Mouse (Mus musculus): ENCODE data around the gene Snapin. TPM values are rescaled to one million over a fixed set of nuclear protein-coding genes. Genes with fewer than 3 reads are reported as not detected.

Gene Snapin
- polyA plus RNA-seq, 1 experiment, result 42.2 TPM

GRCm38 (mm10) chr3:90503444-90503843 lies 12.6 kb upstream of the Snapin start:
- Histone ChIP-seq H3K36me3 (ENCODE audit: control insufficient read depth, insufficient read depth, low read length) (peaks cover 7% of the 10 kb centered on the region), H3K4me3 (ENCODE audit: control insufficient read depth, low read depth, low read length) (no peak overlapping the region), H3K27ac (ENCODE audit: control insufficient read depth, insufficient read depth, low read depth, low read length) (no peak overlapping the region), H3K4me1 (ENCODE audit: control insufficient read depth, insufficient read depth, low read length) (peaks cover 2% of the 10 kb centered on the region; the same call in 1 of the 2 replicates), H3K27me3 (ENCODE audit: control insufficient read depth, insufficient read depth, low read length) (no peaks in the 10 kb centered on the region)
- TF ChIP-seq CTCF (IDR thresholded peaks at IDR 0.05; ENCODE audit: control insufficient read depth, insufficient read depth, insufficient replicate concordance, low read depth, low read length) (no peak), POLR2A (IDR thresholded peaks at IDR 0.05; ENCODE audit: control insufficient read depth, low read depth, low read length) (no peak)

GRCm38 (mm10) chr3:90497597-90497996 lies 6.8 kb upstream of the Snapin start:
- 0 out of 2 replicates have a peak, but pooled peaks cover 1% of the 10 kb centered on the region for H3K36me3 ChIP-seq (ENCODE audit: control insufficient read depth, insufficient read depth, low read length)
- no peak overlapping the region for H3K27ac ChIP-seq (ENCODE audit: control insufficient read depth, insufficient read depth, low read depth, low read length)
- no peaks in the 10 kb centered on the region for H3K27me3 ChIP-seq (ENCODE audit: control insufficient read depth, insufficient read depth, low read length)

GRCm38 (mm10) chr3:90495850-90496525 lies 5.2 kb upstream of the Snapin start:
- TF ChIP-seq CTCF (IDR thresholded peaks at IDR 0.05; ENCODE audit: control insufficient read depth, insufficient read depth, insufficient replicate concordance, low read depth, low read length), result no peak
- no peak for TF ChIP-seq POLR2A (IDR thresholded peaks at IDR 0.05; ENCODE audit: control insufficient read depth, low read depth, low read length)
- Histone ChIP-seq H3K27me3 (ENCODE audit: control insufficient read depth, insufficient read depth, low read length) (no peaks in the 10 kb centered on the region), H3K4me1 (ENCODE audit: control insufficient read depth, insufficient read depth, low read length) (no peaks in the 10 kb centered on the region), H3K27ac (ENCODE audit: control insufficient read depth, insufficient read depth, low read depth, low read length) (no peak overlapping the region), H3K36me3 (ENCODE audit: control insufficient read depth, insufficient read depth, low read length) (0 out of 2 replicates have a peak, but pooled peaks cover 1% of the 10 kb centered on the region), H3K4me3 (ENCODE audit: control insufficient read depth, low read depth, low read length) (no peak overlapping the region)

More at GRCm38 (mm10) chr3:90497597-90497996, 6.8 kb upstream of the Snapin start:
- H3K4me3 ChIP-seq (ENCODE audit: control insufficient read depth, low read depth, low read length), result no peak overlapping the region
- H3K4me1 ChIP-seq (ENCODE audit: control insufficient read depth, insufficient read depth, low read length), result no peaks in the 10 kb centered on the region
- TF ChIP-seq POLR2A (IDR thresholded peaks at IDR 0.05; ENCODE audit: control insufficient read depth, low read depth, low read length) (no peak), CTCF (IDR thresholded peaks at IDR 0.05; ENCODE audit: control insufficient read depth, insufficient read depth, insufficient replicate concordance, low read depth, low read length) (no peak)

- no peak overlapping the region for H3K27ac ChIP-seq (ENCODE audit: control insufficient read depth, insufficient read depth, low read depth, low read length)
- no peaks in the 10 kb centered on the region for H3K4me1 ChIP-seq (ENCODE audit: control insufficient read depth, insufficient read depth, low read length)
- no peaks in the 10 kb centered on the region for H3K27me3 ChIP-seq (ENCODE audit: control insufficient read depth, insufficient read depth, low read length)
- no peak for TF ChIP-seq CTCF (IDR thresholded peaks at IDR 0.05; ENCODE audit: control insufficient read depth, insufficient read depth, insufficient replicate concordance, low read depth, low read length)
- peaks cover 1% of the 10 kb centered on the region; the same call in 1 of the 2 replicates for H3K36me3 ChIP-seq (ENCODE audit: control insufficient read depth, insufficient read depth, low read length)
- H3K4me3 ChIP-seq (ENCODE audit: control insufficient read depth, low read depth, low read length), result no peak overlapping the region
These were observed 3.2 kb upstream of the Snapin start for GRCm38 (mm10) chr3:90493831-90494540.

GRCm38 (mm10) chr3:90491350-90491749 lies 517 bp upstream of the Snapin start:
- no peak for TF ChIP-seq CTCF (IDR thresholded peaks at IDR 0.05; ENCODE audit: control insufficient read depth, insufficient read depth, insufficient replicate concordance, low read depth, low read length)
- no peak for TF ChIP-seq POLR2A (IDR thresholded peaks at IDR 0.05; ENCODE audit: control insufficient read depth, low read depth, low read length)
- Histone ChIP-seq H3K4me1 (ENCODE audit: control insufficient read depth, insufficient read depth, low read length) (no peaks in the 10 kb centered on the region), H3K27me3 (ENCODE audit: control insufficient read depth, insufficient read depth, low read length) (no peaks in the 10 kb centered on the region), H3K36me3 (ENCODE audit: control insufficient read depth, insufficient read depth, low read length) (peaks cover 2% of the 10 kb centered on the region; the same call in 1 of the 2 replicates), H3K27ac (ENCODE audit: control insufficient read depth, insufficient read depth, low read depth, low read length) (no peak overlapping the region), H3K4me3 (ENCODE audit: control insufficient read depth, low read depth, low read length) (no peak overlapping the region; the same call in 1 of the 2 replicates)

- peaks cover 2% of the 10 kb centered on the region; the same call in 1 of the 2 replicates for H3K36me3 ChIP-seq (ENCODE audit: control insufficient read depth, insufficient read depth, low read length)
- H3K27me3 ChIP-seq (ENCODE audit: control insufficient read depth, insufficient read depth, low read length), result no peaks in the 10 kb centered on the region
- no peak overlapping the region for H3K27ac ChIP-seq (ENCODE audit: control insufficient read depth, insufficient read depth, low read depth, low read length)
- no peak overlapping the region for H3K4me3 ChIP-seq (ENCODE audit: control insufficient read depth, low read depth, low read length)
- TF ChIP-seq POLR2A (IDR thresholded peaks at IDR 0.05; ENCODE audit: control insufficient read depth, low read depth, low read length) (no peak), CTCF (IDR thresholded peaks at IDR 0.05; ENCODE audit: control insufficient read depth, insufficient read depth, insufficient replicate concordance, low read depth, low read length) (no peak)
- H3K4me1 ChIP-seq (ENCODE audit: control insufficient read depth, insufficient read depth, low read length), result no peaks in the 10 kb centered on the region
These were observed 2.3 kb downstream of the Snapin start for GRCm38 (mm10) chr3:90488576-90488975.

GRCm38 (mm10) chr3:90486998-90487397 lies 3.8 kb downstream of the Snapin start:
- H3K4me3 ChIP-seq (ENCODE audit: control insufficient read depth, low read depth, low read length), result no peak overlapping the region
- no peaks in the 10 kb centered on the region for H3K4me1 ChIP-seq (ENCODE audit: control insufficient read depth, insufficient read depth, low read length)
- H3K27ac ChIP-seq (ENCODE audit: control insufficient read depth, insufficient read depth, low read depth, low read length), result no peak overlapping the region
- peaks cover 2% of the 10 kb centered on the region; the same call in 1 of the 2 replicates for H3K36me3 ChIP-seq (ENCODE audit: control insufficient read depth, insufficient read depth, low read length)
- no peaks in the 10 kb centered on the region for H3K27me3 ChIP-seq (ENCODE audit: control insufficient read depth, insufficient read depth, low read length)
- TF ChIP-seq CTCF (IDR thresholded peaks at IDR 0.05; ENCODE audit: control insufficient read depth, insufficient read depth, insufficient replicate concordance, low read depth, low read length) (no peak), POLR2A (IDR thresholded peaks at IDR 0.05; ENCODE audit: control insufficient read depth, low read depth, low read length) (no peak)

Measured in testis, adult 2 months (tissue).